Mouse (Mus musculus): ENCODE results near the gene Mef2b.

DNA sequence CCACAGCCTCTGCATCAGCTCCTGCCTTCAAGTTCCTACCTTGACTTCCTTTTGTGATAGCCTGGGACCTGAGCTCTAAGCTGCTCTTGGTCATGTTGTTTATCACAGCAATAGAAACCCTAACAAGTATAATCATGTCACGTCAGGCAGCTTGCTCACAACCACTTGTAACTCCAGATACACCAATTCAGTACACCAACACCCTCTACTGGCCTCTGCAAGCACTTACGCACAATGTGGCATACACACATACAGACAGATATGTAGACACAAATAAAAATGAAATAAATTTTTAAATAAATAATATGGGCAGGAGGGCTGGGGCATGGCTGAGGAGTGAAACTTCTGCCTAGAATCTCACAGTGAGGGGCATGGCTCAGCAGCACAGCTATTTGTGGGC, 56.3 kb downstream of the Mef2b start:
- TF ChIP-seq CTCF (IDR thresholded peaks at IDR 0.05; ENCODE audit: insufficient read depth, low read length) (no peak), POLR2A (IDR thresholded peaks at IDR 0.05; ENCODE audit: borderline replicate concordance, extremely low read depth, low read depth, low read length) (no peak)
